Mouse (Mus musculus) monocyte, adult 5-6 weeks (primary cell): ENCODE measurements around the gene Tmem82. TPM values are rescaled to one million over a fixed set of nuclear protein-coding genes. Genes with fewer than 3 reads are reported as not detected.
A peak's percentile ranks its signal among the peaks of the same experiment; 100 is the strongest.

Experiments
- ATAC-seq: fragments of 153-309, 156-312 bp; replicated peaks from 2 replicates; pipeline ENCODE4 v1.8.0; 2017; ENCODE audit warnings: mild to moderate bottlenecking; ENCODE audit not compliant: low TSS enrichment, insufficient number of reproducible peaks, severe bottlenecking, poor library complexity, low FRiP score
- total RNA-seq: library from RNA; stranded (forward); fragments of 200-1000, 200-491, 200-594 nt; gene quantifications from 3 replicates; pipeline ENCODE4 v1.2.3, GENCODE M21; 2017

Tmem82 gene
- total RNA-seq, 1 experiment from 2014 or later: not detected

- ATAC-seq: no peak
These were observed 2.9 kb upstream of the Tmem82 start for GRCm38 (mm10) chr4:141621297-141621696.

GRCm38 (mm10) chr4:141619299-141619883 lies 958 bp upstream of the Tmem82 start:
- no peak for ATAC-seq

DNA sequence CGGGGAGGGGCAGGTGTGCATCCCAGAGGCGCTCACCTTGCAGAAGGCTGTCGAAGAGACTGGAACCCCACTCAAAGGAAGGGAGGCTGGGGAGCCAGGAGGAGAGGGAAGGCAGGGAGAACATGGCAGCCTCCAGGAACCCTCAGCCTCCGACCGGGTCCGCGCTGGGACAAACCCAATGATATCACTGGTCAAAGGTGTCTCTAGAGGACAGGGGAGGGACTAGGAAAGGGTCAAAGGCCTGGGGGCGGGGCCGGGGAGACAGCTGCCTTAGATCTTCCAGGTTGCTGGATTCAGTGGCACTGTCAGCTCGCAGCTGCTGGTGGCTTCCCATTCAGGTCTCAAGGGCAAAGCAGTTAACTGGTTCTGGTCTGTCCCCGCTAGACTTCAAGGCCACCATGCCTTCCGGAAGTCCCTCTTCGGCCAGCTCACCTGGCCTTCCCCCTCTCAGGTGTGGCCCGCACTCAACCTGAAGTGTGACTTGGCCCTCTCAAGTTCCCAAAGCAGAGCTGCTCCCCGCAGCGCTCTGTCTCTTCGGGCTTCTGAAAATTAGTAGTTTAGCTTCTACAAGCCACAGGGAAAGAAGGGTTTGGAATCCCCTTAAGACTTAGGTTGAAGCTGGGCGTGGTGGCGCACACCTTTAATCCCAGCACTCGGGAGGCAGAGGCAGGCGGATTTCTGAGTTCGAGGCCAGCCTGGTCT lies 419 bp downstream of the Tmem82 start:
- ATAC-seq: no peak

GRCm38 (mm10) chr4:141617299-141617698 lies 1.1 kb downstream of the Tmem82 start:
- ATAC-seq: no peak

GRCm38 (mm10) chr4:141616811-141617210 lies 1.6 kb downstream of the Tmem82 start:
- no peak for ATAC-seq

- no peak for ATAC-seq
These were observed 3.5 kb downstream of the Tmem82 start for GRCm38 (mm10) chr4:141614946-141615345.

DNA sequence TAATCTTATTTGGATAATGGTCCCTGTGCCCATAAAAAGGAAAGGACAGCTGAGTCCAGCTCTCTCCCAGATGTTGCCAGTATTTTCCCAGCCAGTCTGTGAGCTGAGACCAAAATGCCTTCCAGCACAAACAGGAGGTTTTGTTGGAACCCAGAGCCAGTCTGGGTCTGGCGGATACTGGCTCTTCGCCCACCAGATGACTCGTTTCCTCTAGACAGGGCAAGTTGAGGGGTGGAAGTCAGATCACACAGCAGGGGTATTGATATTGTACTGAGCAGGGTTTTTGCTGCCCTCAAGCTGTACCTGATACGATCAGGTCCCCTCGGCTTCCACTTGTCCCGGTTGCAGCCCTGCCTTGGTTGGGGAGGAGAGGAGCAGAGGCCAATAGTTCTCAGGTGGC lies 8.9 kb downstream of the Tmem82 start:
- no peak for ATAC-seq

- no peak for ATAC-seq
These were observed 12.6 kb downstream of the Tmem82 start, which contains the start of gene Fblim1 for GRCm38 (mm10) chr4:141605861-141606260. Gene Fblim1 (minus strand): TSS chr4:141606096.

GRCm38 (mm10) chr4:141605421-141605820 lies 13.0 kb downstream of the Tmem82 start:
- ATAC-seq: 0 out of 2 replicates have a peak, but pooled peaks have one; percentile 17

DNA sequence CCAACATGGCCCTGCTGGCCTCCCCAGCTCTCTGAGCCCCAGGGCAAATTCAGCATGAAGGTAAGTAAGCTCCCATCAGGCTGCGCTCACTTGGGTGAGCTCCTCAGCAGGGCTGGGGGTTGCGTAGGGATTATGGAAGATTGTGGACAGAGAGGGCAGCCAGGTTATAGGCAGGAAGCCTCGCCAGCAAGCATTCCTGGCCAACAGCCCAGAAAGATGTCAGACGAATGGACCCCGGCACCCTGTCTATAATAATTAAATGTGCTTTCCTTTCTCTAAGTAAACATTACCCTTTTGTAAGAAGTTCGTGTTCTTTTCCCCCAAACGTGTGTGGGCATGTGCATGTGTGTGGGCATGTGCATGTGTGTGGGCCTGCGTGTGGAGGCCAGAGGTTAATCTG lies 13.9 kb downstream of the Tmem82 start:
- no peak for ATAC-seq

DNA sequence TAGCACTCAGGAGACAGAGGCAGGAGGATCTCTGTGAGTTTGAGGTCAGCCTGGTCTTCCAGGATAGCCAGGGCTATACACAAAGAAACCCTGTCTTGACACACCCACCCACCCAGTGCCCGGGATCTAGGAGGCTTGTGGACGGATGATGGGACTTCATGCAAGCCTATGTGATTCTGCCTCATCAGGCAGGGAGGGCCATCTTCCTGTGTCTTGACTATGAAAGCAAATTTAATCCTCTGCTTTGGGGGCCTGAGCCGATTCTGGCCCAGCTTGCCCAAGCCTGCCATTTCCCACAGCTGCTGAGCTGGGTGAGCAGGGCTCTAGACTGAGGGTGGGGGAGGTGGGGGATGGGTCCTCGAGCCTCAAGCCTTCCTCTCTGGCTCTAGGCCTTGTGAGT lies 14.5 kb downstream of the Tmem82 start:
- no peak for ATAC-seq

DNA sequence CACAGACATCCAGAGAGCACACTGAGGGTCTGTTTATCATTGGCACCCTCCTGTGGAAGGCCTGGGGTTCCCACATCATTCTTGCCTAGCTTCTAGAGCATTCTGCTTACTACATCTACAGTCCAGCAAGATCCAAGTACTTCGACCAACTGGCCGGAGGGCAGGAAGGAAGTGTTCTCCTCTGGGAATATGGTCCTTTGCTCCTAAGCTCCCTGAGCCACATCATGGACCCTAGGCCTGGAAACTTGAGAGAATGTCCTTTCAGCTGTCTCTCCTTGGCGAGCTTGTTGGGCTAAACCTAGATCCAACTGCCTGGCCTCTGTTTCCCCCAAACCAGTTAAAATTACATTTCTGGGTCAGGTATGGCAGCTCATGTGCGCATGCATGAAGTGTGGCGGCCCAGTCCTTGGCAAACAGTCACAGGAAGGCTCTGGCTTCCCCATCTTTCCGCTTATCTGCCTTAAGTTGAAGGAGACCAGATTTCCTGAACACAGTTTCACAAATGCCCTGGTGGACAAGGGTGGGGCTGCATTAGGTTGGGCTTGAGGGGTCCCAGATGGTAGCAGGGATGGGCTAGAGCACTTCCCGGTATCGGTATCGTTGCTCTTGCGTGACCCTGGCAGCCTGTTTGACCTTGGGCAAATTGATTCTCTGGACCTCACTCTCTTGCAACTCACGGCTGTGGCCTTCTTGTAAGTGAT lies 15.8 kb downstream of the Tmem82 start:
- no peak for ATAC-seq

- no peak for ATAC-seq
These were observed 17.1 kb downstream of the Tmem82 start for GRCm38 (mm10) chr4:141601148-141601862.

- ATAC-seq: no peak
These were observed 18.1 kb downstream of the Tmem82 start for GRCm38 (mm10) chr4:141600364-141600763.

DNA sequence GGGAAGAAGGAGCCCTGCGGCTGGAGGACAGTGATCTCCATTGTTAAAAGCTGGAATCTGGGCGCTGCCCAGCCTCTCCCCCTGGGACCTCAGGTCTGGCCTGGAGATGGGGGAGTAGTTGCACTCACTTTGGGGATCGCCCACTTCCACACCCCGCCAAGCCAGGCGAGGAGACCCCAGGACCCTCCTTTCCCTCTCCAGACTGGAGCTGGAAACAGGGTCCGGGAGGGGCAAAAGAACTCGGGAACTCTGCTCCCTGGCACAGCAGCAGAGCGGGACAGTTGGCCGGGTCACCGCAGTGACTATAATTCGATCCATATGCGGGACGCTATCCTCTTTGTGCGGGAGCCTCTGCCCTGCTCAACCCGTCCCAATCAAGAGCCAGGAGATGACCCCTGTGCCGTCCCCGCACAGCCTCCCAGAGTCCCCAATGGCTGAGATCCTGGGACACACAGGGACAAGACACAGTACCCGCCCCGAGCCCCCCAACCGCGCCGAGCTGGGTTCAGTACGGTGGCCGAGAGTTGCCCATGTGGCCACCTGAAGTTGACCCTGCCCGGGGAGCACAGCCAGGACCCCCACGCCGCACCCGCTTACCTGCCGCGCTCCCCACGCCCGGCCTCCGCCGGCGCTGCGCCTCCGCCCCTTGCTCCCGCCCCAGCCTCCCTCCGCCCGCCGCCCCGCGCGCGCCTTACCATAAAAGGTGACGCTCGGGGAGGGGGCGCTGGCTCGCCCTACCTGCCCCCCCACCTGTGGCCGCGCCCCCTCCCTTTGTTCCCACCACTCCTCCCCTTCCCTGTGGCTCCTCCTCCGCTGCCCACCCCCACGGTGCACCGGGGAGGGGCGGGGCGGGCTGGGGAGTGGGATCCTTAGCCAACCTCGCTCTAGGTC lies 18.9 kb downstream of the Tmem82 start:
- no peak for ATAC-seq

DNA sequence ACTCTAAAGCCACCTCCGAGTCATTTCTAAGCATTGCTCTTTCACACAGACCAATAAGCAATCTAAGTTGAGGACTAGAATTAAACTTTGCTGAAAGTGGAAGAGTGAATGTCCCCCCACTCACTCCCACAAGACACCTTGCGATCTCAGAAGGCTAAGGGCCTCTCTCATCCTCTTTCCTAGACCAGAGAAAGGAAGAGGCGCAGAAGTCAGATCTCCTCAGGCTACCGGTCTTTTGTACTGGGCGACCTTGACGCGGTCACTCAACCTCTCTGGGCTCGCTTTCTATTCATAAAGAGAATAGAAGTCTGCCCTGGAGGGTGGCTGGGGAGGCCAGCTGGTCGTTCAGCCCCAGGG lies 19.6 kb downstream of the Tmem82 start:
- ATAC-seq: no peak

GRCm38 (mm10) chr4:141598199-141598893 lies 20.1 kb downstream of the Tmem82 start:
- ATAC-seq: no peak
